Mouse (Mus musculus) E14TG2a.4 (cell line): Measurements from ENCODE around the gene Lrrc28.

Source experiments
- CTCF ChIP-seq: conservative IDR thresholded peaks from 2 replicates; pipeline ENCODE4 v1.5.1; 2014; ENCODE audit warnings: low read length
- NANOG ChIP-seq: IDR thresholded peaks from 2 replicates; pipeline ENCODE4 v1.6.1; 2014; ENCODE audit warnings: borderline replicate concordance, low read length, mixed read lengths
- POU5F1 ChIP-seq: IDR thresholded peaks from 2 replicates; pipeline ENCODE4 v1.6.1; 2014; ENCODE audit warnings: low read length, borderline replicate concordance

- TF ChIP-seq CTCF (no peak), POU5F1 (no peak), NANOG (no peak)
These were observed 36.6 kb downstream of the Lrrc28 start for GRCm38 (mm10) chr7:67608348-67609024.
